Mouse (Mus musculus): ENCODE data around the gene Uba52. TPM values are rescaled to one million over a fixed set of nuclear protein-coding genes. Genes with fewer than 3 reads are reported as not detected.

Uba52 gene
- polyA plus RNA-seq, 1 experiment from 2014 or later: 684 TPM

- ATAC-seq: peak; percentile 81
- Histone ChIP-seq H3K4me3 (ENCODE audit: low read depth, low read length) (no peak overlapping the region), H3K9me3 (ENCODE audit: low read length) (no peaks in the 10 kb centered on the region), H3K36me3 (replicated peaks; ENCODE audit: insufficient read depth, low read length) (no peaks in the 10 kb centered on the region), H3K9ac (replicated peaks) (no peak overlapping the region; the same call in 1 of the 2 replicates), H3K4me2 (ENCODE audit: low read depth, low read length) (no peak overlapping the region), H3K27me3 (ENCODE audit: insufficient read depth, low read length) (no peaks in the 10 kb centered on the region), H3K4me1 (ENCODE audit: insufficient read depth) (peaks cover 29% of the 10 kb centered on the region), H3K27ac (ENCODE audit: low read depth) (peak overlapping the region; percentile 2; the same call in 1 of the 2 replicates)
- TF ChIP-seq EP300 (IDR thresholded peaks at IDR 0.05; ENCODE audit: low read depth): no peak
- no peak for DNase-seq
- 24% methylated on average over 10 of the region's 10 CpGs for WGBS (ENCODE audit: insufficient replicate concordance)
These were observed 41.2 kb downstream of the Uba52 start for GRCm38 (mm10) chr8:70469295-70469916.

- Histone ChIP-seq H3K9me3 (ENCODE audit: low read length) (no peaks in the 10 kb centered on the region), H3K9ac (replicated peaks) (no peak overlapping the region; the same call in 1 of the 2 replicates), H3K27ac (ENCODE audit: low read depth) (peak overlapping the region; percentile 2; the same call in 1 of the 2 replicates), H3K4me1 (ENCODE audit: insufficient read depth) (peaks cover 29% of the 10 kb centered on the region), H3K4me3 (ENCODE audit: low read depth, low read length) (no peak overlapping the region), H3K27me3 (ENCODE audit: insufficient read depth, low read length) (no peaks in the 10 kb centered on the region), H3K4me2 (ENCODE audit: low read depth, low read length) (no peak overlapping the region), H3K36me3 (replicated peaks; ENCODE audit: insufficient read depth, low read length) (no peaks in the 10 kb centered on the region)
- ATAC-seq (no peak), DNase-seq (no peak)
- 82% methylated on average over 4 of the region's 4 CpGs for WGBS (ENCODE audit: insufficient replicate concordance)
- TF ChIP-seq CTCF (IDR thresholded peaks at IDR 0.05; ENCODE audit: low read depth): no peak
- no peak for TF ChIP-seq EP300 (IDR thresholded peaks at IDR 0.05; ENCODE audit: low read depth)
These were observed 41.9 kb downstream of the Uba52 start for GRCm38 (mm10) chr8:70468733-70469132.

DNA sequence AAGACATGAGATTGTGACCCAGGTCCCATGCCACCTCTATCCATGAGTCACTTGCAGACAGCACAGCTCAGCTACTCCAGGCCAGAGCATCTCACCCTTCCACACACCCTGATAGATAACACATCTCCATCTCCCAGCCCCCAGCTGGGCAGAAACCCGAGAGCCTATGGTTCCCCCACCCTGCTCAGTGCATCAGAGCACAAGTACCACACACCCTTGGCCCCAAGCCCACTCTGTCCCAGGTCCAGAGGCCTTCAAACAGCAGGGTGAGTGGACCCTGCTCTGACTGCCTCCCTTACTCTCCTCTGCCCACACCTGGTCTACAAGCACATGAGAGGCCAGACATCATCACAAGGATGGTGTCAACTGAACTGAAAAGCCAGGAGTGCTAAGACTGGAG, 42.7 kb downstream of the Uba52 start:
- ATAC-seq: peak; percentile 11; the same call in 1 of the 2 replicates
- Histone ChIP-seq H3K4me1 (ENCODE audit: insufficient read depth) (peaks cover 29% of the 10 kb centered on the region), H3K9ac (replicated peaks) (no peak overlapping the region), H3K9me3 (ENCODE audit: low read length) (no peaks in the 10 kb centered on the region), H3K27ac (ENCODE audit: low read depth) (peak overlapping the region; percentile 56), H3K36me3 (replicated peaks; ENCODE audit: insufficient read depth, low read length) (no peaks in the 10 kb centered on the region), H3K4me3 (ENCODE audit: low read depth, low read length) (no peak overlapping the region), H3K27me3 (ENCODE audit: insufficient read depth, low read length) (no peaks in the 10 kb centered on the region), H3K4me2 (ENCODE audit: low read depth, low read length) (no peak overlapping the region)
- DNase-seq: no peak
- 35% methylated on average over 1 of the region's 1 CpGs for WGBS (ENCODE audit: insufficient replicate concordance)
- TF ChIP-seq EP300 (IDR thresholded peaks at IDR 0.05; ENCODE audit: low read depth) (no peak), CTCF (IDR thresholded peaks at IDR 0.05; ENCODE audit: low read depth) (no peak)

DNA sequence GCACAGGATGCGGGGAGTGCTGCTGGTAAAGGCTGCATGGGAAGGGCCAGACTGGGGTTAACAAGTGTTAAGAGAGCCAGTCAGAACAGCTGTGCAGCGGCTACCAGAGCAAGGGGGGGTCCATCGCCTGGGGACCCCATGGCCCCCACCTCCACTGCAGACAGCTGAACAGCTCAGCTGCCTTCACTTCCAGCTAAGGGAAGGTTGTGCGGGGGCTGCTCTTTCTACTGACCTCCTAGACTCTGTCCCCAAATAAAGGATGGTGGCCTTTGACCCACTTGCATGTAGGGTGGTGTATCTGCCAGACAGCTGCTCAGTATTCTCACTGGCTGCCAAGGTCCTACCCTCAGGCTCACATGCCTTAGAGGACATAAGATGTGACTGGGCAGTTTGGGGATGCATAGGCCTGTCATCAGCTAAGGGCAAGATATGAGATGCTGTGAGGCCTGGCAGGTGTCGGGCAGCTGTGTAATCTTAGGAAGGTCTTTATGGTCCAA, 43.3 kb downstream of the Uba52 start:
- H3K36me3 ChIP-seq (replicated peaks; ENCODE audit: insufficient read depth, low read length): no peaks in the 10 kb centered on the region
- no peak overlapping the region; the same call in 1 of the 2 replicates for H3K4me2 ChIP-seq (ENCODE audit: low read depth, low read length)
- H3K27me3 ChIP-seq (ENCODE audit: insufficient read depth, low read length): no peaks in the 10 kb centered on the region
- peak overlapping the region; percentile 56 for H3K27ac ChIP-seq (ENCODE audit: low read depth)
- TF ChIP-seq CTCF (IDR thresholded peaks at IDR 0.05; ENCODE audit: low read depth) (no peak), EP300 (IDR thresholded peaks at IDR 0.05; ENCODE audit: low read depth) (no peak)
- DNase-seq (no peak), ATAC-seq (peak; percentile 59)
- no peak overlapping the region for H3K4me3 ChIP-seq (ENCODE audit: low read depth, low read length)
- no peaks in the 10 kb centered on the region for H3K9me3 ChIP-seq (ENCODE audit: low read length)
- WGBS (ENCODE audit: insufficient replicate concordance): 73% methylated on average over 5 of the region's 5 CpGs
- H3K9ac ChIP-seq (replicated peaks): no peak overlapping the region
- H3K4me1 ChIP-seq (ENCODE audit: insufficient read depth): peaks cover 29% of the 10 kb centered on the region

DNA sequence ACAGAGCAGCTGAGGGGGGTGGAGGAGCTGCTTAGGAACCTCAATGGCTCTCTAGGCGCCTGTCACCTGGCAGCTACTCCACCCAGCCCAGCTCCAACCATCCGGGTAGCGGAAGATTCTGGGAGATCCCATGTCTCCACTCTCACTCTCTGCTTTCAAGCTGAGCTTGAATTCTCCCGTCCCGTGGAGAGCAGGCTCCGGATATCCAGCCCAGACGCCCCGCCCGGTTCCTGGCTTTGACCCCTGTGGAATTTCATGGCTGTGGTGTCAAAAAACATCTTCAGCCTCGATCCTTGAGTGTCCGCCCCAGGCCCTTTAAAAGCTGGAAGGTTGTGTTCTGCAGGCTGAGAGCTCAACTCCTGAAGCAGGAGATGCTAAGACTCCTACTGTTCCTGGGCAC, 43.8 kb downstream of the Uba52 start:
- no peak for TF ChIP-seq EP300 (IDR thresholded peaks at IDR 0.05; ENCODE audit: low read depth)
- TF ChIP-seq CTCF (IDR thresholded peaks at IDR 0.05; ENCODE audit: low read depth): no peak
- Histone ChIP-seq H3K27ac (ENCODE audit: low read depth) (no peak overlapping the region), H3K27me3 (ENCODE audit: insufficient read depth, low read length) (no peaks in the 10 kb centered on the region), H3K9ac (replicated peaks) (no peak overlapping the region), H3K4me1 (ENCODE audit: insufficient read depth) (peaks cover 29% of the 10 kb centered on the region), H3K36me3 (replicated peaks; ENCODE audit: insufficient read depth, low read length) (no peaks in the 10 kb centered on the region), H3K4me3 (ENCODE audit: low read depth, low read length) (no peak overlapping the region), H3K9me3 (ENCODE audit: low read length) (no peaks in the 10 kb centered on the region), H3K4me2 (ENCODE audit: low read depth, low read length) (no peak overlapping the region; the same call in 1 of the 2 replicates)
- ATAC-seq (no peak), DNase-seq (no peak)
- 77% methylated on average over 11 of the region's 11 CpGs for WGBS (ENCODE audit: insufficient replicate concordance)

DNA sequence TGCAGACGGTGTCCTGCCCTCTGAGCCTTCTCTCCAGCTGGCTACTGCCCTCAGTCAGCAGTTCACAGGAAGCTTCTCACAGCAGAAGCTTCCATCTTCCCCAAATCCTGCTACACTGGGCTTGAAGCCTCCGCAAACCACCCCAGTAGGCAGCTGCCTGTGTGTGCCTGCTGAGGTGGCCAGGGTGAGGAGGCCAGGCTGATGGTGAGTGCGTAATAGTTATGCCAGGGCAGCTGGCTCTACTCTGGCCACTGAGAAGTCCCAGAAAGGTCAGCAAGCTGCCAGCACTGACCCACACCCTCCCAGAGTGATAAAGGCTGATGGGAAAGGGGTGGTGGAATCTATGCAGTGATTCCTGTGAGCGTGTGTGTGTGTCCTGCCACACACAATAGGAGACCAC, 44.3 kb downstream of the Uba52 start:
- ATAC-seq: no peak
- Histone ChIP-seq H3K27ac (ENCODE audit: low read depth) (no peak overlapping the region), H3K36me3 (replicated peaks; ENCODE audit: insufficient read depth, low read length) (no peaks in the 10 kb centered on the region), H3K9ac (replicated peaks) (no peak overlapping the region), H3K27me3 (ENCODE audit: insufficient read depth, low read length) (no peaks in the 10 kb centered on the region), H3K4me1 (ENCODE audit: insufficient read depth) (peaks cover 29% of the 10 kb centered on the region), H3K4me2 (ENCODE audit: low read depth, low read length) (no peak overlapping the region), H3K9me3 (ENCODE audit: low read length) (no peaks in the 10 kb centered on the region), H3K4me3 (ENCODE audit: low read depth, low read length) (no peak overlapping the region)
- DNase-seq: no peak
- 87% methylated on average over 4 of the region's 4 CpGs for WGBS (ENCODE audit: insufficient replicate concordance)
- no peak for TF ChIP-seq CTCF (IDR thresholded peaks at IDR 0.05; ENCODE audit: low read depth)
- no peak for TF ChIP-seq EP300 (IDR thresholded peaks at IDR 0.05; ENCODE audit: low read depth)

All from liver, postnatal 0 days (tissue).